Mouse (Mus musculus) left cerebral cortex, adult 9 months (tissue): ENCODE data around the gene Stx17.

ENCODE experiments used
- DNase-seq, 2 experiments: peaks; one replicate each; pipeline ENCODE4 v3.0.0; 2022; ENCODE audit warnings: low spot score in 2 of 2

Stx17 gene

GRCm38 (mm10) chr4:48124773-48125469, at the start of gene Stx17:
Stx17 (plus strand) TSS chr4:48124915.
- peak; percentile 42 to 87 for DNase-seq

DNA sequence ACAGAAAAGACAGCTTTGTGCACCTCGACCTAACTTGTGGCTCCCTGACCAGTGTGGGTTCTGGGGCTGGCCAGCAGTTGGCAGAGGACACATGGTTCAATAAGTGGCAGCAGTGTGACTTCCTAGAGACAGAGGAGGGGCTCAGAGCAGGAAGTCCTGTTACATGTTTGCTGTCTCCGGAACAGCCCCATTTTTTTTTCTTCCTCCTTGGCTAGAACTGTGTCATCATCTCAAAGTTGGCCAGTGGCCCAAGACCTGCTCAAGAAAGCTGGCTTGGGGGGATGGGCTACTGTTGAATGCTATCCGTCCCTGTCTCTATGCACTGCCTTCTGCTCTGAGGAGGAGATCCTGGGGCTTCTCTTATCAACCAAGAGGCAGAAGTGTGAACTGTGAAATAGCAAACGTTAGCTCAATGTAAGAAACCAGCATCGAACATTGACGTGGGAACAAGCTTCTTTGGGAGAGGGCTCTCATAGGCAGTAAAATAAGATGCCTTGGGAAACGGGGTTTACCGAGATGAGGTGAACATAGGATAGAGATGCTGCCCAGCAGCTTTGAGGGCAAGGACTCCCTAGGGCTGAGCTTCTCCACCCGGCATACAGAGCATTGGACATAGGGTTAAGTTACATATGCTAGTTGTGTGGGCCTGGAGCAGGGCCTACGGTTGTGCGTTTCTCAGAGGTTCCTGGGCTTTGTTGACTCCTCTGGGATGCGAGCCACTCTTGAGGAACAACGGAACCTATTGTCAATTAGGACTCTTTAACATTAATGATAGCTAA, 47.8 kb upstream of the Stx17 start:
- DNase-seq, result no peak

- DNase-seq, result no peak
Measured at GRCm38 (mm10) chr4:48078213-48078612, 46.5 kb upstream of the Stx17 start.

GRCm38 (mm10) chr4:48079285-48080039, 45.3 kb upstream of the Stx17 start:
- DNase-seq, result no peak

GRCm38 (mm10) chr4:48083452-48083851, 41.3 kb upstream of the Stx17 start:
- no peak for DNase-seq

- DNase-seq, result no peak
Measured at GRCm38 (mm10) chr4:48086609-48087008, 38.1 kb upstream of the Stx17 start.

DNA sequence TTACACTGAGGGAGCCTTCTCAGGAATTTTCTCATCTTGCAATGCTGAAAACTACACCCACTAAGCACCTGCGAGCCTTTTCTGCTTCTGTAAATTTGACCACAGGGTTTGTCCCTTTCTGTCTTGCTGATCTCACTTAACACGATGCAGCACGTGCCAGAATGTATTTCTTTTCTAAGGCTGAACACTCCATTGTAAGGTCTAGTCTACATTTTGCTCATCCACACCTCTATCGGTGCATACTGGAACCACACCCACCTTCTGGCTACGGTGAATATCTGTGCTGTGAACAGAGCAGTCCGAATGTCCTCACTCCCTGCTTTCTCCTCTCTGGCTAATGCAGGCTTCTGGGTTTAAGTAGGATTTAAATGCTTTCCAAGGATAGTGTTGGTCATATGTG, 37.2 kb upstream of the Stx17 start:
- no peak for DNase-seq

DNA sequence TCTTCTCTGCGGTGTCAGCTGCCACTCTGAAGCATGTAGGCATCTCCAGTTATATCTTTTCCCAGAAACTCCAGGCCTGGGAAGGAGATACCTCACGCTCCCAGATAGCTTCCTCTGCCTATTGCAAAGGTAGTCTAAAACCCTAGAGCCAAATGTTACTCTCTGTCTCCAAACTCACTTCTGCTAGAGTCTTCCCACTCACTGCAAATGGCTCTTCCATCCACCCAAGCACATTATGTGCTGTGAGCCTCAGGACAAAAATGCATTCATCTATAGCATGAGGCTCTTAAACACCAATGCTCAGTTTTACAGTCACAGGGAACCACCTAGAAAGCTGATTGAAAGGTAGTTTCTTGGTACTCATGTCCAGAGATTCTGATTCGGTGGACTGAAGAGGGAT, 31.5 kb upstream of the Stx17 start:
- DNase-seq, result no peak

DNA sequence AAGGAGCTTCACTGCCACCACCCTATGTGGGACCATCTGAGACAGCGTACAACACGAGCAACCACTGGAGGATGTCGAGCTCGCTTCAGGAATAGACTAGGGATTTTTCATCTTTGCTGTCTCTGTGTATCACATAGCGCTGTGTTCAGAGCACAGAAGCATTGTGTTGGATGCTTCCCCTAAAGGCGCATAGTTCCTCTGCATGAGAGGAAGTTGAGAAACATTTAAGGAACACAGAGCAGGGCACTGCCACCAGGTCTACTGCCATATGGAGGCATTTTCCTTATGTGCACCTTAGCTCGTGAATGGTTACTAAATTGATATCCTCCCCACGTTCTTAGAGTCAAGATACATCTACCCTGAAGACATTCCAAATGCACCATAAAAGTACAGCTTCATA, 24.5 kb upstream of the Stx17 start:
- no peak for DNase-seq

DNA sequence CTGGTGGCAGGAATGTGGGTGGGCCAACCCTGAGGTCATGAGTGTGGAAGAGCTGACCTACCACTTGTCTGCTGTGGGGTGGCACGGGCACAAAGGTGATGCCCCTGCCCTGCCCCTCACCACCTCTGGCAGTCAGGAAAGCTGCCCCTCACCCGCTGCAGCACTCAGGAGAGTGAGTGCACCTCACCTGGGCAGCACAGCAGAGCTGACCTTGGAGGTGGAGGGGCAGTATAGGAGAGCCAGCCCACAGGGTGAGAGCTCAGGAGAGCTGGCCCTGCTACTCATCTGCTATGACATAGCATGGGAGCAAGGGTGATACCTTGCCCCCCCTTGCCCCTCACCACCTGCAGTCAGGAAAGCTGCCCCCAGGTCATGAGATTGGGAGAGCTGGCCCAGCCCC, 22.7 kb upstream of the Stx17 start:
- no peak for DNase-seq

DNA sequence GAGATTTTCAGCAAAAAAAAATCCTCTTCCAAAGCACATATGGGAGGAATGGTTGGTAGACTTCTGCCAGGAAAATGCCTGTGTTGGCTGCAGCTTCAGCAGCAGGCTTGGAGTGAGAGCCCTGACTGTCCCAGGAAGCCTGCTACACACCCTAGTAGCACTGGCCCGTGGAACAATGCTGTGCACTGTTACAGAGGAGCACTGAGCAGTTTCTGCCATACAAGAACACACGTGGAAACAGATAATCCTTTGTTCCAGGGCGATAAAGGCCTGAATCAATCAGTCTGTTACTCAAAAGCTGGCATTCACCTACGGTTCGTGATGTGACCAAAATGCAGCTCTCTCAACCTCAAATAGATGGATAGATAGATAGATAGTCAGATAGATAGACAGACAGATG, 19.3 kb upstream of the Stx17 start:
- DNase-seq, result peak; percentile 10 to 18

- no peak for DNase-seq
Measured at GRCm38 (mm10) chr4:48107086-48107485, 17.6 kb upstream of the Stx17 start.

GRCm38 (mm10) chr4:48108591-48108990, 16.1 kb upstream of the Stx17 start:
- DNase-seq, result no peak

- DNase-seq, result no peak
Measured at GRCm38 (mm10) chr4:48110331-48110730, 14.4 kb upstream of the Stx17 start.

DNA sequence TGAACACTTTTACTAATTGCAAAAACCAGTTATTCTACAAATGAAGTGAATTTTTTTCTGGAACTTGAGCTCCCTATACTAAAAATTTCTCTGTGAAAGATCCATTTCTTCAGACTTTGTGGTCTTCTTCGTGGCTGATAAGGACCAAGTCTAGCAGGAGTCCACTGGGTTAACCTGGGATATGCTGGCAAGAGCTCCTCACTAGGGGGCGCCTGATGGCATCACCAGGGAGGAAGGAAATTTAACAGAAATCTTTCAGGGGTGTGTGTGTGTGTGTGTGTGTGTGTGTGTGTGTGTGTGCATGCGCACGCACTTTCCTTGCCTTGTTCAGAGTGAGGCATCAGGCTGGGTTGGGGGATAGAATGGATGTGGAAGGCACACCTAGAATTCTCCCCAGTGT, 8.5 kb upstream of the Stx17 start:
- DNase-seq, result no peak

GRCm38 (mm10) chr4:48124416-48124772, 321 bp upstream of the Stx17 start:
- no peak for DNase-seq

DNA sequence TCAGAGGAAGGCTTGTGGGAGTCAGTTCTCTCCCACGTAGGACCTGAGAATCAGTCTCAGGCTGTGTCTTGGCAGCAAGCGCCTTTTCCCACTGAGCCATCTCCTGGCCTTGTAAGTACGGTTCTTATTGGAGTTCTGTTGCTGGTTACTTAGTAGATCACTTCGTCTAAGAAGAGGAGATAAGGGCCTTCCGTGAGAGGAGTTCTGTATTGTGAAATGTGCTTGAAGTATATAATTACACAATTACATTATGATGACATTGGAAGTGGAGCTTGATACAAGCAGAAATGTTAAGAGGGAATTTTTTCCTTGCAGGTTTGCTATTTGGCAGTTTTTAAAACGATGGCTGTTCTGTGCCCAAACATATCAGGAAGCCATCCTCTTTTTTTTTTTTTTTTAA, 5.6 kb downstream of the Stx17 start:
- DNase-seq, result no peak

GRCm38 (mm10) chr4:48131606-48132005, 6.9 kb downstream of the Stx17 start:
- DNase-seq, result no peak

GRCm38 (mm10) chr4:48132721-48133120, 8.0 kb downstream of the Stx17 start:
- DNase-seq, result no peak

GRCm38 (mm10) chr4:48149492-48149891, 24.8 kb downstream of the Stx17 start:
- no peak for DNase-seq

DNA sequence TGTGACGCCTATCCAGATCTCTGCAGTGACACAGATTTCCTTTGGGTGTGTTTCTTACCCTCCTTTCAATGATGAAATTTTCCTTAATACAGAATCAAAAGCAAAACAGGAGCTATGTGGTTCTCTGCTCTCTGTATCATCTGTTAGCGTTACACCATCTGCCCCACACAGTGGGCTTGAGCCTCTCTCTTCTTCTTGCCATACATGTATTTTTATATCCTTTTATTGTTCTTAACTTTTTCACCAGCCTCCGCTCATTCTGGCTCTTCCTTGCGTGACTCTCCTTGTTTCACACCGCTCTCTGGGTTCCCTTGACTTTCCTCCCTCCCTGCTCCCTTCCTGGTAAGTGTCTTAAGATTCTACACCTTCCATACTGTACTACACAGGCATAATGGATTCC, 28.5 kb downstream of the Stx17 start:
- peak; percentile 11 to 58 for DNase-seq

GRCm38 (mm10) chr4:48155864-48156263, 31.1 kb downstream of the Stx17 start:
- no peak for DNase-seq

DNA sequence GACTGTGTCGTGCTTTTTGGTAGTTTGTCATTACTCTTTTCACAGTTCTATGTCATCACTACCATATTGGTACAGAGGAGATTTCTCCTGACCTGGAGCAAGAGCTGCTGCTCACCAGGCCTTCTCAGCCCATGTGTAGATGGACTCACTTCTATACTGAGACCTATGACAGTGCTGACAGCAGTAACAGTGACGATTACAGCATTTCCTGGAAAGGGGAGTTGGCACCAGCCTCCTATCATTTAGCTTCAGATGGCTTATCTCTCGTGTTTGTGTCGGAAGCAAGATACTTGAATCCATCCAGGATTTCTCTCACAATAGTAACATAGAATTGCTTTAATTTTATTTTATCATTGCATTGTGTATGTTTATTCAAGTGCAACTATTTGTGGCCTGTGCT, 35.7 kb downstream of the Stx17 start:
- DNase-seq, result no peak
